Mouse (Mus musculus) thymus, adult 2 months (tissue): ENCODE measurements around the gene Pimreg. TPM values are rescaled to one million over a fixed set of nuclear protein-coding genes. Genes with fewer than 3 reads are reported as not detected.
A peak's percentile ranks its signal among the peaks of the same experiment; 100 is the strongest.

Experiments used
- DNase-seq: peaks from one replicate; pipeline ENCODE4 v3.0.0; 2021
- H3K27ac ChIP-seq: fragments of 200-500 bp; 2 replicates; pipeline ENCODE4 v1.5.1; 2012; ENCODE audit warnings: low read length, control low read depth; ENCODE audit not compliant: control insufficient read depth, insufficient read depth
- H3K27me3 ChIP-seq: fragments of 200-500 bp; 2 replicates; pipeline ENCODE4 v1.6.1; 2012; ENCODE audit warnings: mild to moderate bottlenecking, low read length, moderate library complexity, mixed read lengths; ENCODE audit not compliant: control insufficient read depth, insufficient read depth
- H3K36me3 ChIP-seq: fragments of 200-500 bp; 2 replicates; pipeline ENCODE4 v1.6.1; 2012; ENCODE audit warnings: mild to moderate bottlenecking, low read length, moderate library complexity; ENCODE audit not compliant: control insufficient read depth, insufficient read depth
- H3K4me1 ChIP-seq: fragments of 200-500 bp; replicated peaks from 2 replicates; pipeline ENCODE4 v1.6.1; 2012; ENCODE audit warnings: low read length; ENCODE audit not compliant: control insufficient read depth, insufficient read depth
- H3K4me3 ChIP-seq: fragments of 200-500 bp; 2 replicates; pipeline ENCODE4 v1.5.1; 2012; ENCODE audit warnings: mild to moderate bottlenecking, low read length, control low read depth, moderate library complexity; ENCODE audit not compliant: control insufficient read depth, insufficient read depth
- CTCF ChIP-seq: fragments of 200-500 bp; IDR thresholded peaks from 2 replicates; pipeline ENCODE4 v1.5.1; 2012; ENCODE audit warnings: mild to moderate bottlenecking, control low read depth, low read length, moderate library complexity, borderline replicate concordance; ENCODE audit not compliant: control insufficient read depth, poor library complexity, insufficient read depth; ENCODE audit errors: extremely low read depth
- POLR2A ChIP-seq: fragments of 200-500 bp; IDR thresholded peaks from 2 replicates; pipeline ENCODE4 v1.6.1; 2012; ENCODE audit warnings: mild to moderate bottlenecking, low read length, control low read depth, moderate library complexity; ENCODE audit not compliant: control insufficient read depth, poor library complexity, insufficient read depth; ENCODE audit errors: extremely low read depth
- WGBS: fragments of 180-500 bp; shearing (Covaris S2); methylation state at CpG from one replicate; pipeline ENCODE4 v1.1.7; 2018; 5-methylcytosine and 5-hydroxymethylcytosine counted together
- polyA plus RNA-seq: library from polyadenylated mRNA; depleted of rRNA; stranded (reverse); fragments of >200 nt; gene quantifications from 2 replicates; pipeline ENCODE4 v1.2.3, GENCODE M21; 2012

Pimreg gene
- polyA plus RNA-seq, 1 experiment = 40.8 TPM

GRCm38 (mm10) chr11:72050168-72050894 lies 8.5 kb downstream of the Pimreg start:
- Histone ChIP-seq H3K27me3 (peaks cover 4% of the 10 kb centered on the region; the same call in 1 of the 2 replicates), H3K4me3 (no peak overlapping the region), H3K36me3 (no peaks in the 10 kb centered on the region), H3K27ac (no peak overlapping the region), H3K4me1 (0 out of 2 replicates have a peak, but pooled peaks cover 7% of the 10 kb centered on the region)
- no peak for DNase-seq
- WGBS = 43% methylated on average over 14 of the region's 14 CpGs
- TF ChIP-seq CTCF (no peak), POLR2A (no peak)

- H3K36me3 ChIP-seq = no peaks in the 10 kb centered on the region
- TF ChIP-seq CTCF = no peak
- TF ChIP-seq POLR2A = no peak
- H3K27me3 ChIP-seq = peaks cover 4% of the 10 kb centered on the region; the same call in 1 of the 2 replicates
- no peak for DNase-seq
- H3K27ac ChIP-seq = no peak overlapping the region
- H3K4me3 ChIP-seq = no peak overlapping the region
- 4% methylated on average over 45 of the region's 45 CpGs for WGBS
- 0 out of 2 replicates have a peak, but pooled peaks cover 7% of the 10 kb centered on the region for H3K4me1 ChIP-seq
Measured at GRCm38 (mm10) chr11:72050895-72051858, 9.3 kb downstream of the Pimreg start.

GRCm38 (mm10) chr11:72052221-72052620 lies 10.4 kb downstream of the Pimreg start:
- 55% methylated on average over 3 of the region's 3 CpGs for WGBS
- H3K4me3 ChIP-seq = no peak overlapping the region
- 0 out of 2 replicates have a peak, but pooled peaks cover 7% of the 10 kb centered on the region for H3K4me1 ChIP-seq
- no peak for DNase-seq
- TF ChIP-seq CTCF (no peak), POLR2A (no peak)
- H3K27ac ChIP-seq = no peak overlapping the region
- H3K36me3 ChIP-seq = no peaks in the 10 kb centered on the region
- H3K27me3 ChIP-seq = peaks cover 4% of the 10 kb centered on the region; the same call in 1 of the 2 replicates

- TF ChIP-seq POLR2A (no peak), CTCF (no peak)
- Histone ChIP-seq H3K27ac (no peak overlapping the region), H3K4me1 (0 out of 2 replicates have a peak, but pooled peaks cover 7% of the 10 kb centered on the region), H3K36me3 (no peaks in the 10 kb centered on the region), H3K4me3 (no peak overlapping the region), H3K27me3 (peaks cover 4% of the 10 kb centered on the region; the same call in 1 of the 2 replicates)
- 6% methylated on average over 5 of the region's 5 CpGs for WGBS
- DNase-seq = peak; percentile 72
Measured at GRCm38 (mm10) chr11:72052636-72053035, 10.8 kb downstream of the Pimreg start.

GRCm38 (mm10) chr11:72055176-72055575 lies 13.3 kb downstream of the Pimreg start:
- H3K27ac ChIP-seq = no peak overlapping the region
- no peak for TF ChIP-seq POLR2A
- no peak for TF ChIP-seq CTCF
- no peak for DNase-seq
- H3K4me1 ChIP-seq = 0 out of 2 replicates have a peak, but pooled peaks cover 7% of the 10 kb centered on the region
- H3K27me3 ChIP-seq = peaks cover 4% of the 10 kb centered on the region; the same call in 1 of the 2 replicates
- no peak overlapping the region for H3K4me3 ChIP-seq
- H3K36me3 ChIP-seq = no peaks in the 10 kb centered on the region
- 60% methylated on average over 2 of the region's 2 CpGs for WGBS

- DNase-seq = no peak
- H3K27ac ChIP-seq = no peak overlapping the region
- H3K4me1 ChIP-seq = no peaks in the 10 kb centered on the region
- H3K27me3 ChIP-seq = no peaks in the 10 kb centered on the region
- WGBS = 68% methylated on average over 3 of the region's 3 CpGs
- H3K36me3 ChIP-seq = no peaks in the 10 kb centered on the region
- no peak overlapping the region for H3K4me3 ChIP-seq
- TF ChIP-seq POLR2A (no peak), CTCF (no peak)
Measured at GRCm38 (mm10) chr11:72057166-72057565, 15.3 kb downstream of the Pimreg start.

- Histone ChIP-seq H3K4me1 (no peaks in the 10 kb centered on the region), H3K27ac (no peak overlapping the region), H3K27me3 (no peaks in the 10 kb centered on the region), H3K36me3 (no peaks in the 10 kb centered on the region), H3K4me3 (no peak overlapping the region)
- WGBS = 69% methylated on average over 9 of the region's 9 CpGs
- DNase-seq = no peak
- TF ChIP-seq POLR2A = no peak
- no peak for TF ChIP-seq CTCF
Measured at GRCm38 (mm10) chr11:72060416-72060815, 18.6 kb downstream of the Pimreg start.
